8 mouse cellular contexts compared by ENCODE assay signal in the genomic region with DNA sequence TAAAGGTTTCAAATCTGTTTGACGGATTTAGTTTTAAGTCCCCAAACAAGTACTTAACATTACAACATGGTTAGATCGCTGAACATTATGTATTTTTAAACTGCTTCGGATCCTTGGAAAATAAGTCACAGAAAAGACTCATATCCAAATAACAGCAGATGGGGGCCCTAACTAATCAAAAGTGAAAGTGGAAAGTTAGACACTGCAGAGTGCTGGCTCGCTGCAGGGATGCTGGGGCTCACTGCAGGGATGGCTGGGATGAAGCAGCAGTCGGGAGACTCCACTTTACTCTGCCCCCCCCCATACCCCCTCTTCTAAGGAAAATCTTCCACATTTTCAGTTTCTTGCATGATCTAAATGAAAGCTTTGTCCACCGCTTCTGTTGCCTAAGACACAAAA.
A peak's percentile ranks its signal among the peaks of the same experiment; 100 is the strongest.
DNase-seq lines count a peak whose midpoint lies in the region; ATAC-seq and TF ChIP-seq lines count a peak whose summit lies in the region.

No protein-coding gene starts in this region.

- TF ChIP-seq CTCF in kidney, postnatal 0 days (IDR thresholded peaks at IDR 0.05; ENCODE audit: low read depth): no peak

- H3K9ac ChIP-seq in kidney, postnatal 0 days (ENCODE audit: low read depth, low read length): no peak overlapping the region
- H3K9ac ChIP-seq in heart, embryonic 13.5 days: peak overlapping the region; percentile 65

- H3K36me3 ChIP-seq in kidney, postnatal 0 days (ENCODE audit: insufficient read depth, low read length): no peaks in the 10 kb centered on the region
- peaks cover 4% of the 10 kb centered on the region; the same call in 1 of the 2 replicates for H3K36me3 ChIP-seq in heart, embryonic 13.5 days

- H3K9me3 ChIP-seq in kidney, postnatal 0 days (replicated peaks; ENCODE audit: low read length): no peaks in the 10 kb centered on the region
- no peaks in the 10 kb centered on the region for H3K9me3 ChIP-seq in heart, embryonic 13.5 days

- no peaks in the 10 kb centered on the region for H3K27me3 ChIP-seq in kidney, postnatal 0 days (ENCODE audit: insufficient read depth, low read length)
- no peaks in the 10 kb centered on the region for H3K27me3 ChIP-seq in heart, embryonic 13.5 days (replicated peaks)

- peak; percentile 49 for DNase-seq in kidney, postnatal 0 days (ENCODE audit: low spot score)
- no peak for DNase-seq in kidney, adult 9 months
- peak; percentile 32 to 62 for DNase-seq in adrenal gland, postnatal 36 days
- DNase-seq in lung, postnatal 36 days: peak; percentile 39
- DNase-seq in embryo, embryonic 10.5 days (ENCODE audit: low spot score): no peak
- no peak for DNase-seq in right cerebral cortex, postnatal 14 days
- DNase-seq in right cerebral cortex, postnatal 4 days: no peak

- no peak overlapping the region for H3K4me3 ChIP-seq in kidney, postnatal 0 days (replicated peaks; ENCODE audit: low read depth, low read length)
- H3K4me3 ChIP-seq in heart, embryonic 13.5 days: peak overlapping the region; percentile 35

- H3K4me1 ChIP-seq in kidney, postnatal 0 days (replicated peaks; ENCODE audit: insufficient read depth, low read length): no peaks in the 10 kb centered on the region
- H3K4me1 ChIP-seq in heart, embryonic 13.5 days: peaks cover 17% of the 10 kb centered on the region

- no peak overlapping the region for H3K27ac ChIP-seq in kidney, postnatal 0 days
- H3K27ac ChIP-seq in heart, embryonic 13.5 days (replicated peaks): peak overlapping the region; percentile 70

- H3K4me2 ChIP-seq in kidney, postnatal 0 days (ENCODE audit: low read length): peak overlapping the region; percentile 40
- H3K4me2 ChIP-seq in heart, embryonic 13.5 days: peak overlapping the region; percentile 63

- no peak for ATAC-seq in kidney, postnatal 0 days (replicated peaks; ENCODE audit: low FRiP score, low read depth)
- no peak for ATAC-seq in heart, embryonic 13.5 days (ENCODE audit: extremely low read depth, insufficient number of reproducible peaks, low FRiP score, low TSS enrichment)

- WGBS in kidney, postnatal 0 days: 77% methylated on average over 6 of the region's 6 CpGs
- WGBS in heart, embryonic 13.5 days: 45% methylated on average over 6 of the region's 6 CpGs

Comparison
In these comparisons a context has a peak if more than half of its experiments do, and no peak if none do; other contexts are left out.
1. DNase-seq: peak in kidney, postnatal 0 days (single experiment), adrenal gland, postnatal 36 days (2 of 2) and lung, postnatal 36 days (single experiment); none in kidney, adult 9 months (single experiment), embryo, embryonic 10.5 days (single experiment), right cerebral cortex, postnatal 14 days (single experiment) and right cerebral cortex, postnatal 4 days (single experiment).